Mouse (Mus musculus): ENCODE results near the gene Hdac5.

- TF ChIP-seq CTCF (IDR thresholded peaks at IDR 0.05; ENCODE audit: borderline replicate concordance, extremely low read depth, insufficient read depth, insufficient read length) (no peak), POLR2A (IDR thresholded peaks at IDR 0.05; ENCODE audit: borderline replicate concordance, extremely low read depth, insufficient read depth, insufficient read length, poor library complexity, severe bottlenecking) (no peak)
Measured at GRCm38 (mm10) chr11:102265816-102266215, 35.9 kb upstream of the Hdac5 start.
